Mouse (Mus musculus) cerebellum, postnatal 36 days (tissue): ENCODE results near the gene Ttc21b.

Experiments used
- DNase-seq, 2 experiments: peaks; one replicate each; pipeline ENCODE4 v3.0.0; 2021 to 2022; ENCODE audit warnings: mixed read lengths in 2 of 2

The Ttc21b gene

DNA sequence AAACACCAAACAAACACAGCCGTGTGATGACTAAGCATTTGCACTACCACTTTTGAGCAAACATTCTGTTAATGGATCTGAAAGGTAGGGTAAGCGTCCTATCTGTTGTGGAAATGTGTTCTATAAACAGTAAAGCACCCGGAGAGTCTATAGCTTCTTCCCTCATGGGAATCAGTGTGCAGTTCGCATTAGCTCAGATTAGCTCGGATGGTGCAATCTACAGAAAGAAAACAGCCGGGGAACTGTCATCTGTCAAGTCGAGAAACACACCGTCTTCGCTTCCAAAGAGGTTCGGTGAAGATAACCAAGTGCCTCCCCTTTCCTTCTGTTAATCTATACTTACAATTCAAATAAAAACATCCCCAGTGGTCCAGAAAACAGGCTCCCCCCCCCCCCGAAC lies 85.7 kb downstream of the Ttc21b start:
- DNase-seq = no peak

DNA sequence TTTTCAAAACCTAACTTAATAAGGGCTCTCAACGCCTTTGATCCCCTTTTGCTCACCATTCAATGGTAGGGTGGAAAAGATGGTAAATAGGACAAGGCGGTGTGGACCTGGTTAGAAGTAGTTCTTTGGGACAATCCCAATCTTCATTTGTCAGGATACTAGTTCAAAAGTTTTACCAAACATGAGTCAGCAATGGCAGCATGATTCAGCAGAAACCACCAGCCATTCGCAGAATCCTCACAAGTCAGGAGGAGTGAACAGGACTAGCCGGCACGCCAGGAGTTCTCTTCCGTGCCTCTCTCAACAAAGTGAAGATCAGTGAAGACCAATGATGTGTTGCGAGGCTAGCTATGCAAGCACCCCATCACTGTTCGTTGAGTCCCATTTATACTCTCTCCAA lies 91.4 kb downstream of the Ttc21b start:
- DNase-seq = no peak

DNA sequence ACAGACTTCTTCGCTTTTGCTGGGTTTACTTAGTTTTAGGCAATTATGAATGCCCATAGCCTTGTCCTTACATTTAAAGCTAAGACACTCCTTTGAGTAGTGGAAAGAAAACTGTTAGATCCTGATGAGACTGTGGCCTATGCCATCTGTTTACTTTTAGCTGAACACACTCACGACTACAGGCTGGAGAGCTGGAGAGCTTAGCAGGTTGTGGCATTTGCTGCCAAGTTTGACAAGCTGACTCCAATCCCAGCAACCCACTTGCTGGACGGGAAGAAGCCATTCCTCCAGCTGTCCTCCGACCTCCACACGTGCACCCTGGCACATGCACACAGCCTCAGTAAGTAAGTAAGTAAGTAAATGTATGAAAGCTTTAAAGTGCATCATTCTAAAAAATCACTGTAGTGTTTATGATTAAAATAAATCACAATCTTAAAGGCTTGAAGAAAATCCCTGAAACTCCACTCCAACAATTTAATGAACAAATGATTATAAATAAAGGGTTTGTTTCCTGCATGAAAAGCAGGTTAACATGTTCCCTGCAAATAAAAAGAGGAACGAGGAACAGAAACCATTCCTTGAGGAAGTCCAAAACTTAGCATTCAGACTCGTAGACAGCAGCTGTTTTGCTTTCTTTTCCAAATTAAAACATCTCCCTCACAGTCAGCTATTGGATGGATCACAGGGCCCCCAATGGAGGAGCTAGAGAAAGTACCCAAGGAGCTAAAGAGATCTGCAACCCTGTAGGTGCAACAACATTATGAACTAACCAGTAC lies 98.1 kb downstream of the Ttc21b start:
- DNase-seq = peak; percentile 41 to 47

DNA sequence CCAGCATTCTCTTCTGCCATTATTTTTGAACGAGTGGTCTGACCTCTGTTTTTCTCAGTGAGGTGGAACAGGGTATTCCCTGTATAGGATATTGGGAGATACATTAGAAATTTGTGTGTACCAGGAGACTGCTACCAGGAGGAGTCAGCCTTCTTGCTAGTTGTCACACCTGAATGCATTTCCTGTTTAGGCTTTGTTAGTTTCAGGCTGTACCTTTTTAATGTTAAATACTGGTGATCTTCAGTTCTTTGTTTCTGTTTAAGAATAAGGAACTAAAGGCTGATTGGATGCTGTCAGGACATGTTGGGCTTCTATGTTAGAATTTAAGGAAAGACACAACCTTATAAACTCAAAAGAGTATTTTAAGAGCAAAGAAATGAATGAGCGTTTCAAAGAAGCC lies 105.0 kb downstream of the Ttc21b start:
- no peak for DNase-seq

DNA sequence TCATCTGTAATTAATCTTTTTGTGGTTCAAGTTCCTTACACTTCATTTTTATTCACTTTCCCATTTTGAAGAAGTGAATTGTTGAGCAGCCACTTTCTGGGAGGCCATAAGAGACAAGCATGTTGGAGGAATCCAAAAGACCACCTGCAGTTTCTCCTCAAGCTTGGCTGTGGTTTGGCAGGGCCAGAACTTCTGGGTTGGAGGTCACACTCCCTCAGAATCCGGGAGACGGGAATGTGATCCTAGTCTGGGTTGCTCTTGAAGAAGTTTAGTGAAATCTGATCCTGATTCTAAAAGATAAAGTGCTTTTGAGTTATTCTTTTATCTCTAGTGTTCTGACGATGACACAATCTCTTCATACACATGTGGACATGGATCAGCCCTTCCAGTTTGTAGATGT lies 105.9 kb downstream of the Ttc21b start:
- no peak for DNase-seq

DNA sequence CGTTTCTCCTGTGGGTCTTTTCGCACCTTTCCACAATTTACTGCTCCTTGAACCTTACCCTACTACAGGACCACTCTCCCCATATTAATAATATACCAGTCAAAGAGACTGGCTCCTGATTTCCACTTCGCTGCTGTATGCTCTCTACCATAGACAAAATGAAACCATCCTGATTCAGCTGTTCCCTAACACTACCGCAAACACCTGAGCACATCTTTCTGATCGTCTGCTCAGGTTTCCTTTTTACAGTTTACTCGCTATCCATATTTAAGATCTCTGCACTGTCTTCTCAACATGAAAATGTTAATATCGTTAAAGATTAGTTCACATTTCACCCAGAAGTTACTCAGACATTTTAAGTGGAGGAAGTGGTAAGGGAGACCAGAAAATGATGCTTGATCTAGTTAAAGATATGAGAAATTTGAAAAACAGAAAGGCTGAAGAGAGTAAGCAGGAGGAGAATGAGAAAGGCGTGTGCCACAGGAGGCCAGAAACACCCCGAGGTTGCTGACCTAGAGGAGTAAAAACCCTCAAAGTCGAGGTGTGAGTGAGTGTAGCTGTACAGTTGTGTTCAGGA lies 107.7 kb downstream of the Ttc21b start:
- no peak for DNase-seq

DNA sequence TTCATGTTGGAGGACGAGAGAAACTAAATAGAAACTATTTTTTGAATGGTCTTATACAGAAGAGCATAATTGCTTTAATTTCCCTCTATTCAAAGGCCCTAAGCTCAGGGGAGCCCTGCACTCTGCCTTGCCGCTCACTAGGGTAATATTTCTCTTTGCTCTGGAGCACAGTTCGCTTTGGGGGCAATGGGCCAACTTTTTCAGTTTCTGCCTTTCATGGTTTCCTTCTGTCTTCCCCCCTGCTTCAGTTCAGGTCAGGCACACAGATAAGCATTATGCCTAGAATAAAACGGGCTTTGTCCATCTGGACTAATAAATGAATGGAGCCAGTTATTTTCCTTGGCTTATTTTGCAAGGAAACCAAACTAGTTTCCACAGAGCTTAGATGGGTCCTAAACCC lies 109.9 kb downstream of the Ttc21b start:
- DNase-seq = no peak

DNA sequence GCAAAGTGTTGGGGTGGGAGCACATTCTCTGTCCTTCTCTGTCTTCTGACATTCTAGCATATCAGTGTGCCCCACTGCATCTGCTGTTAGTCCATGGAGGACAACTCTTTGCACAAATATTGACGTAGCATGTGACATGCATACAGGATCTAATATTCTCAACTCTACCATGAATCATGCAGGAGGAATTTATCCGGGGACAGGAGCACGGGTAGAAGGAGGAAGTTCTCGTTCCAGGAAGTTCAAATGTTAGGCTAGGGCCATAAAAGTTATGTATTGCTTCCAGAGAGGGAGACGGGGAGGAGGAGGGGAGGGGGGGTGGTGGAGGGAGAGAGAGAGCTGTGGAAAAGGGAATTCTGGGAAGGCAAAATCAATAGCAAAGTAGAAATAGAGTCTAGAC lies 111.6 kb downstream of the Ttc21b start:
- DNase-seq = no peak

DNA sequence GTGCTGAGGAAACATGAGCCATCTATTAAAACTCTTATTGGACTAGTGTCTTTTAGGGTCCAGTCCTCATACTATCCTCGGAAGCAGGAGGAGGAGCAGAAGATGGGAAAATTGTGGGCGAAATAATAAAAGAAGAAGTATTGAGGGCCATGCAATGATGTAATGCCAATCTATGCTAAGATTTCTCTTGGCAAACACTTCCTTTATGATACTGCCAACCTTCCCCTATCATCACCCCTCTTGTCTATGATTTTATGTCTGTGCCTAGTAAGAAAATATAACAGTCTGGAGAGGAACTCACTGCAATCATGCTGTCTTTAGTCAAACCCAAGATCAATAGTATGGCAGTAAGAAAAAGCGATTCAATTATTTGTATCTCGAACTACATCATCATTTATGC lies 113.1 kb downstream of the Ttc21b start:
- no peak for DNase-seq

DNA sequence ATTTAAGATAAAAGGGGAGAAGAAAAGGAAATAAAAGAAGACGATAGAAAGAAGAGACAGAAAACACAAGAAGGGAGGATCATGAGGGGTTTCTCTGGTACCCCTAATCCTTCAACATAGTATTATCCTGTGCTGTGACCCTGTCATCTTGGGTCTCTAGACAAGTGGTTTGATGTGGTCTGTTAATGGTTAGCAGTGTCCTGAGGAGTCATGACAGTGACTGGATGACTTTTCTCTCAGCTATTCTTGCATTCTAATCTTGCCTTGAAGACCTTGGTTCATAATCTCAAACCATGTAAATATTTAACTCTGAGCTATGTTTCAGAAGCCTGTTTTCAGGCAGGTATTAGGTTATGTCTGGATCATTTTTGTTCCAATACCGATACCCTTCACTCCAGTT lies 113.7 kb downstream of the Ttc21b start:
- DNase-seq = no peak

DNA sequence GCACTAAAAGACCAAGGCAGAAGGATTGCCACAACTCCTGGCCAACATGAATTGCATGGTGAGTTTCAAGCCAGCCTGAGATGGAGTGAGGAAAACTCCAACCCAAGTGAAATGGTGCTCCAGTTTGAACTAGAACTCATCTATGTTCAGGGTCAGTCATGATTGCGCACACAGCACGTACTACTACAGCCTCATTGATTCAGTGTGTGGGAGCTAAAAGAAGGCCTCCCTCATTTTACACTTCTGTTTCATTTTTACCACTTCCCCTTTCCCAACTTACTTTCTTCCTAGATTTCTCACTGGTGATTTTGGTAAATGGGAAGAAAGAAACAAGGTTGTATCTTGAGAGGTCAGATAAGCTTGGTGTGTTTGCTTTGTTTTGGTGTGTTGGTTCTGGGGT lies 114.1 kb downstream of the Ttc21b start:
- DNase-seq = no peak

DNA sequence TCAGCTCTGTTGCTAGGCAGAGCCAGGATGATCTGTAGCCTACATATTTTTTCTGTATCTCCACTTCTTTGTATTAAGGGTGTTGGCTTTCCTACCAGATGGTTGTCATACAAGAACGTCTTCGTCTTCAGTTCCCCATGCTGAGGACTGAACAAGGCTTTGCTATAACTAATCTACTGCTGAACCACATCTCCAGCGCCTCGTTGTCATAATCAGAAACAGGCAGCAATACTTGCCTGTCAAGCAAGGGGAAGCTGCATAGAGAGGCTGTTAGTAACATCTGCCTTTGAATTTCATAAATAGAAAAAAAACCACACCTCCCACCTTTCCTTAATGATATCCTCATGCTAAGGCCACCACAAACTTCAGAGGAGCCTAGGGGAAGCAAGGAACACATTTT lies 116.2 kb downstream of the Ttc21b start:
- no peak for DNase-seq
